Mouse (Mus musculus): ENCODE results near the gene Unc13a.

The Unc13a gene

DNA sequence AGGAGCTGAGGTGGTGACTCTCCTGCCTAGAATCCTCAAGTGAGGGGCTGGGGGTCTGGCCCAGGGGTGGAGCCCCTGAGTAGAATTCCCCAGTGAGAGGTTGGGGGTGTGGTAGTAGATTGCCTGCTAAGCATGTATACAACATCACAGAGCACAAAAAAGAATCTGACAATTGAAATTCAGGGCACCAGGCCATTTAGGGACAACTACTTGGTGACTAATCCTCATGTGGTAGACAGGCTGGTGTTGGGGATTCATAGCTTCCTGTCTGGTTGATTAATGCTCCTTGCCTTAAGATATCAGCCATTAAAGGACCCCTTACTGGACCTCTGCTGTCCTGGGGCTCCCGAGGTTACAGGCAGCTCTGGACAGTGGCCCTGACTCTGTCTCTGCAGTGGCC, 92.5 kb downstream of the Unc13a start:
- no peak for DNase-seq

DNA sequence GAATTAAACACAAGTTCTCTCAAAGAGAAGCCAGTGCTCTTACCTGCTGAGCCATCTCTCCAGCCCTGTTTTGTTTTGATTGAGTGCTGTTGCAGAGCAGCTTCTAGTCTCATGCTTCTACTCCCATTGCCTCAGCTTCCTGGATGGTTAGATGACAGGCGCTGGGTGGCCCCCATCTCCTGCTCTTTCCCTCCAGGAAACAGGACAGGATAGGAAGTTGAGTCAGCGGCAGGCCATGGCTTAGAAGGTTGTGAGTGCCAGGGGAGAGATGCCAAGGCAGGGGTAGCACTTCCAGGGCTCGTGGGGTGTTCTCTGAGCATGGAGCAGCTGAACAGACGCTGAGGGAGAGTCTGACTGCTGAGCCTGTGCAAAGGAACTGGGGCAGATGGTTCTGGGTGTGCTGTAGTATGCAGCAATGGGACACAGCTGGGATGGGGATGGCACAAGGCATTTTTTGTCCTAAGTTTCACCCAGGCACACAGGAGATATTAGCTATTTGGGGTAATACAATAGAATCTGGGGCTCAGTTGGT, 93.6 kb downstream of the Unc13a start:
- DNase-seq, result no peak

DNA sequence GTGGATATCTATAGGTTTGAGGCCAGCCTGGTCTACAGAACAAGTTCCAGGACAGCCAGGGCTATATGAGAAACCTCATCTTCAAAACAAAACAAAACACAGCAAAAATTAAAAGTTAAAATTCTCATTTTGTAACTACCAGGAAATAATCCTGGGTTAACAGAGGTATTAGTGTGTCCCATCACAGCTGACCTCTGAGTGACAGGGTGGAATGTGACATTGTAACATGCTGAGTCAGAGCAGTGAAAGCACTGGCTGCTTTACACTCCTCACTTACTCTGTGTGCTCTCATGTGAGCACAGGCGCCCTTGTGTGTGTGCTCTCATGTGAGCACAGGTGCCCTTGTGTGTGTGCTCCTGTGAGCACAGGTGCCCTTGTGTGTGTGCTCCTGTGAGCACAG, 96.5 kb downstream of the Unc13a start:
- DNase-seq, result no peak

DNA sequence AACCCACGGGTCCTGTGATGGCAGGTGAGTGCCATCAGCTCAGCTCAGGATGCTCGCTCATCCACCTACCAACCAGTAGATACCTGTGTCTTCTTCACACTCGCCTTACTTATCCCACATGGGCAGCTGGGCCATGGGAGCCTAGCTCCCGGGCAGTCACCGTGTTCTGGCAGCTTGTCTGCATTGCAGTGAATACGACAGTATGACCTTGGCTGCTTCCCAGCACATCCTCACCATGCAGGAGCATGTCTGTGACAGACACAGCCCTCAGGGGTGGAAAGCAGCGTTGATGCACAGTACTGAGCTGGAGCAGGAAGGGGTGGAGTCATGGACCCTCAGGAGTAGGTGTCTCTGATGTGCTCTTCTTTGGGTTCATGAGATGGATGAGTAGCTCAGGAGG, 97.1 kb downstream of the Unc13a start:
- no peak for DNase-seq
